Mouse (Mus musculus): ENCODE results near the gene Hadh.

DNA sequence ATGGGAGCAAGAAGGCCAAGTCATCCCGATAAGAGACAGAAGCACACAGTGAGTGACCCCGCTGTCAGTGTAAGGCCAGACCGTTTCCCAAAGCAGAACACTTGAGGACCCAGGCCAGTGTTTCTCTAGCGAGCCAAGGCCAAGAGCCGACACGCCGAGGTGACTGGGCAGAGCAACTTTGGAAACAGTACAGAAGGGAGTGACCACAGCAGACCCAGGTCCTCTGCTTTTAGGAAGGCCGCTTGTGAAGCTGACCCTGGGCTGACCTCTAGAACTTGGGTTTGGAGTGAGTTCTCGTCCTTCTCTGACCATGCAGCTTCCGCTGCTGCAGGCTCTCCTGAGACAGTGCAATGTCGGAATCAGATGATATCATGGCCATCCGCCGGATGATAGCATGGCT is 20.9 kb downstream of the Hadh start:
- TF ChIP-seq USF1 (IDR thresholded peaks at IDR 0.05; ENCODE audit: low read depth, low read length) (no peak), POLR2A (IDR thresholded peaks at IDR 0.05; ENCODE audit: low read depth, low read length) (no peak), CTCF (conservative IDR thresholded peaks at IDR 0.05 in 1 of 2, IDR thresholded peaks at IDR 0.05 in 1 of 2; ENCODE audit: low read depth in 2 of 2, low read length in 2 of 2) (no peak), EP300 (IDR thresholded peaks at IDR 0.05; ENCODE audit: low read length) (no peak), NELFE (IDR thresholded peaks at IDR 0.05; ENCODE audit: low read depth, low read length) (no peak), ZC3H11A (IDR thresholded peaks at IDR 0.05; ENCODE audit: low read depth, low read length) (no peak), SIN3A (IDR thresholded peaks at IDR 0.05; ENCODE audit: low read length) (no peak), CHD2 (IDR thresholded peaks at IDR 0.05; ENCODE audit: low read length) (no peak), MYC (IDR thresholded peaks at IDR 0.05; ENCODE audit: low read depth, low read length) (no peak), BHLHE40 (IDR thresholded peaks at IDR 0.05; ENCODE audit: low read depth, low read length) (no peak), E2F4 (IDR thresholded peaks at IDR 0.05; ENCODE audit: insufficient replicate concordance, low read depth, low read length) (no peak)

All from CH12.LX (cell line).